8 mouse cellular contexts compared by ENCODE assay signal in genomic region chr4:117095551-117096452, GRCm38 (mm10). TPM values are rescaled to one million over a fixed set of nuclear protein-coding genes. Genes with fewer than 3 reads are reported as not detected.
A peak's percentile ranks its signal among the peaks of the same experiment; 100 is the strongest.
DNase-seq lines count a peak whose midpoint lies in the region; ATAC-seq and TF ChIP-seq lines count a peak whose summit lies in the region.

Ptch2 (plus strand) TSS chr4:117096075.

- no peak for TF ChIP-seq CTCF in kidney, postnatal 0 days (IDR thresholded peaks at IDR 0.05; ENCODE audit: low read depth)

- peaks cover 43% of the 10 kb centered on the region for H3K4me1 ChIP-seq in forebrain, embryonic 10.5 days
- H3K4me1 ChIP-seq in heart, embryonic 13.5 days, result peaks cover 25% of the 10 kb centered on the region
- H3K4me1 ChIP-seq in kidney, postnatal 0 days (replicated peaks; ENCODE audit: insufficient read depth, low read length), result no peaks in the 10 kb centered on the region
- peaks cover 22% of the 10 kb centered on the region for H3K4me1 ChIP-seq in liver, embryonic 13.5 days (replicated peaks)
- peaks cover 8% of the 10 kb centered on the region for H3K4me1 ChIP-seq in neural tube, embryonic 11.5 days (ENCODE audit: control insufficient read depth, insufficient read depth, low read length)

- ATAC-seq in heart, embryonic 13.5 days (ENCODE audit: extremely low read depth, insufficient number of reproducible peaks, low FRiP score, low TSS enrichment), result 0 out of 2 replicates have a peak, but pooled peaks have one; percentile 31
- peak; percentile 86 for ATAC-seq in kidney, postnatal 0 days (replicated peaks; ENCODE audit: low FRiP score, low read depth)
- peak; percentile 46 for ATAC-seq in liver, embryonic 13.5 days (ENCODE audit: low read depth)
- ATAC-seq in neural tube, embryonic 11.5 days (ENCODE audit: insufficient read depth, low FRiP score, low TSS enrichment), result peak; percentile 85

- peaks cover 49% of the 10 kb centered on the region for H3K27me3 ChIP-seq in forebrain, embryonic 10.5 days (ENCODE audit: poor library complexity, severe bottlenecking)
- H3K27me3 ChIP-seq in heart, embryonic 13.5 days (replicated peaks), result peaks cover 7% of the 10 kb centered on the region; the same call in 1 of the 2 replicates
- H3K27me3 ChIP-seq in kidney, postnatal 0 days (ENCODE audit: insufficient read depth, low read length), result no peaks in the 10 kb centered on the region
- H3K27me3 ChIP-seq in liver, embryonic 13.5 days, result peaks cover 49% of the 10 kb centered on the region
- 0 out of 2 replicates have a peak, but pooled peaks cover 8% of the 10 kb centered on the region for H3K27me3 ChIP-seq in neural tube, embryonic 11.5 days (ENCODE audit: control insufficient read depth, insufficient read depth, low read length)

- H3K4me2 ChIP-seq in heart, embryonic 13.5 days, result peak within 1 kb of the TSS; percentile 90
- peak within 1 kb of the TSS; percentile 92 for H3K4me2 ChIP-seq in kidney, postnatal 0 days (ENCODE audit: low read length)
- peak within 1 kb of the TSS; percentile 71 for H3K4me2 ChIP-seq in liver, embryonic 13.5 days
- H3K4me2 ChIP-seq in neural tube, embryonic 11.5 days (ENCODE audit: low read depth), result peak within 1 kb of the TSS; percentile 83

- H3K9me3 ChIP-seq in forebrain, embryonic 10.5 days, result no peaks in the 10 kb centered on the region
- no peaks in the 10 kb centered on the region for H3K9me3 ChIP-seq in heart, embryonic 13.5 days
- H3K9me3 ChIP-seq in kidney, postnatal 0 days (replicated peaks; ENCODE audit: low read length), result no peaks in the 10 kb centered on the region
- H3K9me3 ChIP-seq in liver, embryonic 13.5 days (replicated peaks), result no peaks in the 10 kb centered on the region
- H3K9me3 ChIP-seq in neural tube, embryonic 11.5 days (ENCODE audit: control insufficient read depth, low read length), result no peaks in the 10 kb centered on the region

- H3K36me3 ChIP-seq in forebrain, embryonic 10.5 days (replicated peaks), result peaks cover 5% of the 10 kb centered on the region; the same call in 1 of the 2 replicates
- H3K36me3 ChIP-seq in heart, embryonic 13.5 days, result no peaks in the 10 kb centered on the region
- no peaks in the 10 kb centered on the region for H3K36me3 ChIP-seq in kidney, postnatal 0 days (ENCODE audit: insufficient read depth, low read length)
- H3K36me3 ChIP-seq in liver, embryonic 13.5 days, result no peaks in the 10 kb centered on the region
- H3K36me3 ChIP-seq in neural tube, embryonic 11.5 days (ENCODE audit: control insufficient read depth, insufficient read depth, low read length), result no peaks in the 10 kb centered on the region

- WGBS in forebrain, embryonic 10.5 days, result under 1% methylated on average over 50 of the region's 50 CpGs
- WGBS in heart, embryonic 13.5 days, result 2% methylated on average over 50 of the region's 50 CpGs
- WGBS in kidney, postnatal 0 days, result under 1% methylated on average over 49 of the region's 50 CpGs
- 2% methylated on average over 50 of the region's 50 CpGs for WGBS in liver, embryonic 13.5 days (ENCODE audit: insufficient replicate concordance)
- under 1% methylated on average over 49 of the region's 50 CpGs for WGBS in neural tube, embryonic 11.5 days

- peak within 1 kb of the TSS; percentile 78 for H3K9ac ChIP-seq in heart, embryonic 13.5 days
- H3K9ac ChIP-seq in kidney, postnatal 0 days (ENCODE audit: low read depth, low read length), result peak within 1 kb of the TSS; percentile 66
- H3K9ac ChIP-seq in liver, embryonic 13.5 days, result peak within 1 kb of the TSS; percentile 54
- peak within 1 kb of the TSS; percentile 53 for H3K9ac ChIP-seq in neural tube, embryonic 11.5 days (ENCODE audit: low read length)

- H3K27ac ChIP-seq in forebrain, embryonic 10.5 days, result peak within 1 kb of the TSS; percentile 88
- H3K27ac ChIP-seq in heart, embryonic 13.5 days (replicated peaks), result peak within 1 kb of the TSS; percentile 80
- peak within 1 kb of the TSS; percentile 75 for H3K27ac ChIP-seq in kidney, postnatal 0 days
- no peak within 1 kb of the TSS for H3K27ac ChIP-seq in liver, embryonic 13.5 days
- no peak within 1 kb of the TSS for H3K27ac ChIP-seq in neural tube, embryonic 11.5 days (ENCODE audit: low read depth, low read length)

- DNase-seq in B cell, adult 2 months, result peak; percentile 18 to 22
- peak; percentile 58 to 82 for DNase-seq in adrenal gland, postnatal 36 days
- peak; percentile 88 for DNase-seq in forebrain, embryonic 10.5 days (ENCODE audit: extremely low spot score, low spot score)
- peak; percentile 89 for DNase-seq in kidney, postnatal 0 days (ENCODE audit: low spot score)
- DNase-seq in liver, embryonic 13.5 days, result no peak
- peak; percentile 88 for DNase-seq in neural tube, embryonic 11.5 days (ENCODE audit: low spot score)
- peak; percentile 74 for DNase-seq in thymus, postnatal 0 days (ENCODE audit: low spot score)

- peak within 1 kb of the TSS; percentile 71 for H3K4me3 ChIP-seq in forebrain, embryonic 10.5 days
- H3K4me3 ChIP-seq in heart, embryonic 13.5 days, result peak within 1 kb of the TSS; percentile 61
- H3K4me3 ChIP-seq in kidney, postnatal 0 days (replicated peaks; ENCODE audit: low read depth, low read length), result peak within 1 kb of the TSS; percentile 67
- H3K4me3 ChIP-seq in liver, embryonic 13.5 days (replicated peaks), result peak within 1 kb of the TSS; percentile 58
- H3K4me3 ChIP-seq in neural tube, embryonic 11.5 days (ENCODE audit: low read depth, low read length), result peak within 1 kb of the TSS; percentile 53

RNA-seq across cellular contexts. Expression of gene Ptch2, which starts in this region (rescaled TPM):
- 1 to 10 TPM; 3.5 to 4.5 TPM for total RNA-seq in adrenal gland, postnatal 36 days (2021)
- polyA plus RNA-seq in forebrain, embryonic 10.5 days (2016; fragmentation: Nextera tagmentation; extraction: Ambion mirVana), result 7.3 TPM in 2 replicates
- 3.1 and 3.6 TPM in 2 replicates for polyA plus RNA-seq in heart, embryonic 13.5 days (2015; fragmentation: Nextera tagmentation; extraction: Ambion mirVana)
- 4.0 TPM in 2 replicates for polyA plus RNA-seq in kidney, postnatal 0 days (2015; fragmentation: Nextera tagmentation; extraction: Ambion mirVana)
- polyA plus RNA-seq in liver, embryonic 13.5 days (2015; fragmentation: Nextera tagmentation; extraction: Ambion mirVana), result 0.36 and 0.51 TPM in 2 replicates
- polyA plus RNA-seq in neural tube, embryonic 11.5 days (2014; fragmentation: Nextera tagmentation; extraction: Ambion mirVana), result 3.4 and 3.9 TPM in 2 replicates
- 0.39 and 0.44 TPM in 2 replicates for polyA plus RNA-seq in thymus, postnatal 0 days (2015; fragmentation: Nextera tagmentation; extraction: Ambion mirVana)

Comparison
In these comparisons a context has a peak if more than half of its experiments do, and no peak if none do; other contexts are left out.
1. Peak in ATAC-seq, H3K4me3 ChIP-seq, H3K9ac ChIP-seq and H3K4me2 ChIP-seq in liver, embryonic 13.5 days; RNA of the gene not detected or under 1 TPM.
2. Peak in DNase-seq in thymus, postnatal 0 days; RNA of the gene not detected or under 1 TPM.
3. H3K27ac ChIP-seq: peak in forebrain, embryonic 10.5 days (single experiment), heart, embryonic 13.5 days (single experiment) and kidney, postnatal 0 days (single experiment); none in liver, embryonic 13.5 days (single experiment) and neural tube, embryonic 11.5 days (single experiment).
4. ATAC-seq: peak in every context shown above with its lines; median percentile 86 in kidney, postnatal 0 days; 85 in neural tube, embryonic 11.5 days; 46 in liver, embryonic 13.5 days; 31 in heart, embryonic 13.5 days.
5. Peak in every context shown above with its lines, with median percentiles within 50 percentile points of each other: H3K4me3 ChIP-seq, H3K4me2 ChIP-seq and H3K9ac ChIP-seq.